Mouse (Mus musculus): ENCODE results near the gene Mfrp. TPM values are rescaled to one million over a fixed set of nuclear protein-coding genes. Genes with fewer than 3 reads are reported as not detected.

Gene Mfrp
- total and polyA plus RNA-seq, 2 experiments from 2014 or later: 0.05 to 2.8 TPM

- H3K27ac ChIP-seq (ENCODE audit: low read depth, low read length): no peak overlapping the region; the same call in 1 of the 2 replicates
- H3K4me3 ChIP-seq (ENCODE audit: low read depth, low read length): peak overlapping the region; percentile 27; the same call in 1 of the 2 replicates
- no peak overlapping the region for H3K4me2 ChIP-seq (ENCODE audit: low read depth, low read length, poor library complexity, severe bottlenecking)
- no peak for ATAC-seq (ENCODE audit: low FRiP score)
- no peak overlapping the region for H3K9ac ChIP-seq (replicated peaks; ENCODE audit: low read length, poor library complexity, severe bottlenecking)
- no peaks in the 10 kb centered on the region for H3K9me3 ChIP-seq (ENCODE audit: low read length)
- 21% methylated on average over 18 of the region's 19 CpGs for WGBS
- no peak for TF ChIP-seq CTCF (IDR thresholded peaks at IDR 0.05)
- H3K27me3 ChIP-seq (ENCODE audit: insufficient read depth, low read length): peaks cover 21% of the 10 kb centered on the region
- DNase-seq (ENCODE audit: low spot score): no peak
- H3K36me3 ChIP-seq (ENCODE audit: insufficient read depth, low read length): no peaks in the 10 kb centered on the region
- peaks cover 10% of the 10 kb centered on the region; the same call in 1 of the 2 replicates for H3K4me1 ChIP-seq (ENCODE audit: insufficient read depth, low read length)
Measured at GRCm38 (mm10) chr9:44130581-44131275, 29.2 kb downstream of the Mfrp start.

- no peak for ATAC-seq (ENCODE audit: low FRiP score)
Measured at GRCm38 (mm10) chr9:44131276-44131590, 29.7 kb downstream of the Mfrp start.

GRCm38 (mm10) chr9:44132200-44132599 is 30.7 kb downstream of the Mfrp start:
- Histone ChIP-seq H3K4me3 (ENCODE audit: low read depth, low read length) (no peak overlapping the region), H3K27ac (ENCODE audit: low read depth, low read length) (no peak overlapping the region), H3K4me2 (ENCODE audit: low read depth, low read length, poor library complexity, severe bottlenecking) (no peak overlapping the region), H3K36me3 (ENCODE audit: insufficient read depth, low read length) (no peaks in the 10 kb centered on the region), H3K4me1 (ENCODE audit: insufficient read depth, low read length) (peaks cover 10% of the 10 kb centered on the region), H3K27me3 (ENCODE audit: insufficient read depth, low read length) (peaks cover 32% of the 10 kb centered on the region), H3K9ac (replicated peaks; ENCODE audit: low read length, poor library complexity, severe bottlenecking) (no peak overlapping the region), H3K9me3 (ENCODE audit: low read length) (no peaks in the 10 kb centered on the region)
- no peak for TF ChIP-seq CTCF (IDR thresholded peaks at IDR 0.05)
- ATAC-seq (ENCODE audit: low FRiP score) (no peak), DNase-seq (ENCODE audit: low spot score) (no peak)
- WGBS: 66% methylated on average over 5 of the region's 5 CpGs

More at GRCm38 (mm10) chr9:44131276-44131590, 29.7 kb downstream of the Mfrp start:
- no peak for TF ChIP-seq CTCF (IDR thresholded peaks at IDR 0.05)
- Histone ChIP-seq H3K27ac (ENCODE audit: low read depth, low read length) (no peak overlapping the region), H3K4me3 (ENCODE audit: low read depth, low read length) (no peak overlapping the region), H3K4me1 (ENCODE audit: insufficient read depth, low read length) (peaks cover 10% of the 10 kb centered on the region), H3K4me2 (ENCODE audit: low read depth, low read length, poor library complexity, severe bottlenecking) (no peak overlapping the region), H3K36me3 (ENCODE audit: insufficient read depth, low read length) (no peaks in the 10 kb centered on the region), H3K9ac (replicated peaks; ENCODE audit: low read length, poor library complexity, severe bottlenecking) (no peak overlapping the region), H3K9me3 (ENCODE audit: low read length) (no peaks in the 10 kb centered on the region), H3K27me3 (ENCODE audit: insufficient read depth, low read length) (peaks cover 27% of the 10 kb centered on the region)
- 47% methylated on average over 7 of the region's 7 CpGs for WGBS
- no peak for DNase-seq (ENCODE audit: low spot score)

- H3K4me2 ChIP-seq (ENCODE audit: low read depth, low read length, poor library complexity, severe bottlenecking): no peak overlapping the region
- TF ChIP-seq CTCF (IDR thresholded peaks at IDR 0.05): no peak
- H3K4me3 ChIP-seq (ENCODE audit: low read depth, low read length): no peak overlapping the region
- no peaks in the 10 kb centered on the region for H3K36me3 ChIP-seq (ENCODE audit: insufficient read depth, low read length)
- no peaks in the 10 kb centered on the region for H3K9me3 ChIP-seq (ENCODE audit: low read length)
- 24% methylated on average over 2 of the region's 2 CpGs for WGBS
- peaks cover 10% of the 10 kb centered on the region for H3K4me1 ChIP-seq (ENCODE audit: insufficient read depth, low read length)
- peak overlapping the region; percentile 3; the same call in 1 of the 2 replicates for H3K27ac ChIP-seq (ENCODE audit: low read depth, low read length)
- DNase-seq (ENCODE audit: low spot score): no peak
- no peak for ATAC-seq (ENCODE audit: low FRiP score)
- H3K9ac ChIP-seq (replicated peaks; ENCODE audit: low read length, poor library complexity, severe bottlenecking): no peak overlapping the region
- peaks cover 32% of the 10 kb centered on the region for H3K27me3 ChIP-seq (ENCODE audit: insufficient read depth, low read length)
Measured at GRCm38 (mm10) chr9:44133287-44133686, 31.8 kb downstream of the Mfrp start.

- H3K4me3 ChIP-seq (ENCODE audit: low read depth, low read length): peak within 1 kb of the TSS; percentile 39
- peak; percentile 17; the same call in 1 of the 2 replicates for ATAC-seq (ENCODE audit: low FRiP score)
- peak; percentile 64 for DNase-seq (ENCODE audit: low spot score)
- TF ChIP-seq CTCF (IDR thresholded peaks at IDR 0.05): no peak
- no peaks in the 10 kb centered on the region for H3K36me3 ChIP-seq (ENCODE audit: insufficient read depth, low read length)
- H3K4me2 ChIP-seq (ENCODE audit: low read depth, low read length, poor library complexity, severe bottlenecking): peak within 1 kb of the TSS; percentile 78
- peak within 1 kb of the TSS; percentile 39; the same call in 1 of the 2 replicates for H3K9ac ChIP-seq (replicated peaks; ENCODE audit: low read length, poor library complexity, severe bottlenecking)
- WGBS: under 1% methylated on average over 46 of the region's 55 CpGs
- no peaks in the 10 kb centered on the region for H3K9me3 ChIP-seq (ENCODE audit: low read length)
- H3K4me1 ChIP-seq (ENCODE audit: insufficient read depth, low read length): peaks cover 10% of the 10 kb centered on the region
- peaks cover 32% of the 10 kb centered on the region for H3K27me3 ChIP-seq (ENCODE audit: insufficient read depth, low read length)
- H3K27ac ChIP-seq (ENCODE audit: low read depth, low read length): peak within 1 kb of the TSS; percentile 3; the same call in 1 of the 2 replicates
Measured at GRCm38 (mm10) chr9:44134101-44134850, 32.7 kb downstream of the Mfrp start, which contains the start of gene Mcam. Gene Mcam (plus strand): TSS chr9:44134469.

Data from midbrain, postnatal 0 days (tissue).